Comparison of ENCODE assay signal across 11 mouse cellular contexts in genomic region chr17:42788686-42789453, GRCm38 (mm10). TPM values are rescaled to one million over a fixed set of nuclear protein-coding genes. Genes with fewer than 3 reads are reported as not detected.
DNase-seq lines count a peak whose midpoint lies in the region; ATAC-seq lines count a peak whose summit lies in the region.
"Had no signal": no experiment of that assay in that cellular context is flagged by ENCODE, and none has a peak within 500 bp of the region (broad histone marks: within the 10 kb centered on the region; RNA-seq: fewer than 3 reads in every experiment).

No protein-coding gene starts in this region.

- 0 out of 2 replicates have a peak, but pooled peaks cover 2% of the 10 kb centered on the region for H3K36me3 ChIP-seq in hindbrain, embryonic 15.5 days
- 0 out of 2 replicates have a peak, but pooled peaks cover 3% of the 10 kb centered on the region for H3K36me3 ChIP-seq in hindbrain, embryonic 12.5 days
- H3K36me3 ChIP-seq in lung, embryonic 15.5 days, result 0 out of 2 replicates have a peak, but pooled peaks cover 1% of the 10 kb centered on the region
- peaks cover 10% of the 10 kb centered on the region for H3K36me3 ChIP-seq in heart, embryonic 15.5 days

- H3K4me1 ChIP-seq in hindbrain, embryonic 15.5 days (replicated peaks), result no peaks in the 10 kb centered on the region
- H3K4me1 ChIP-seq in hindbrain, embryonic 12.5 days, result no peaks in the 10 kb centered on the region
- no peaks in the 10 kb centered on the region for H3K4me1 ChIP-seq in lung, embryonic 15.5 days
- peaks cover 17% of the 10 kb centered on the region for H3K4me1 ChIP-seq in heart, embryonic 15.5 days (replicated peaks)

- no peak overlapping the region for H3K4me3 ChIP-seq in hindbrain, embryonic 15.5 days
- H3K4me3 ChIP-seq in hindbrain, embryonic 12.5 days, result no peak overlapping the region
- H3K4me3 ChIP-seq in lung, embryonic 15.5 days, result no peak overlapping the region
- no peak overlapping the region for H3K4me3 ChIP-seq in heart, embryonic 15.5 days
- H3K4me3 ChIP-seq: myocyte had no signal

- WGBS in hindbrain, embryonic 15.5 days, result 89% methylated on average over 5 of the region's 5 CpGs
- 93% methylated on average over 5 of the region's 5 CpGs for WGBS in hindbrain, embryonic 12.5 days
- 67% methylated on average over 5 of the region's 5 CpGs for WGBS in lung, embryonic 15.5 days
- WGBS in heart, embryonic 15.5 days, result 66% methylated on average over 5 of the region's 5 CpGs

- ATAC-seq in hindbrain, embryonic 15.5 days (ENCODE audit: low FRiP score, low read depth), result peak; percentile 45; the same call in 1 of the 2 replicates
- ATAC-seq in hindbrain, embryonic 12.5 days (ENCODE audit: low FRiP score), result no peak
- peak; percentile 42; the same call in 1 of the 2 replicates for ATAC-seq in lung, embryonic 15.5 days (ENCODE audit: borderline replicate concordance, extremely low read depth, low FRiP score, low TSS enrichment)
- ATAC-seq in heart, embryonic 15.5 days (replicated peaks; ENCODE audit: insufficient number of reproducible peaks, insufficient read depth, low FRiP score, low read depth), result 0 out of 2 replicates have a peak, but pooled peaks have one; percentile 35

- H3K9ac ChIP-seq in hindbrain, embryonic 15.5 days, result no peak overlapping the region
- H3K9ac ChIP-seq in hindbrain, embryonic 12.5 days, result no peak overlapping the region
- H3K9ac ChIP-seq in lung, embryonic 15.5 days, result no peak overlapping the region
- H3K9ac ChIP-seq in heart, embryonic 15.5 days, result no peak overlapping the region

- no peak for DNase-seq in lung, adult 18-20 months
- DNase-seq in skeletal muscle tissue, adult 2 months (ENCODE audit: low read depth, low spot score), result peak; percentile 30
- no peak for DNase-seq in cerebellum, postnatal 14 days
- DNase-seq: cerebellum, postnatal 10 days; kidney, postnatal 14 days had no signal

- no peak overlapping the region for H3K27ac ChIP-seq in hindbrain, embryonic 15.5 days (replicated peaks)
- H3K27ac ChIP-seq in hindbrain, embryonic 12.5 days, result no peak overlapping the region
- no peak overlapping the region for H3K27ac ChIP-seq in lung, embryonic 15.5 days
- no peak overlapping the region for H3K27ac ChIP-seq in heart, embryonic 15.5 days

- no peaks in the 10 kb centered on the region for H3K27me3 ChIP-seq in hindbrain, embryonic 15.5 days
- H3K27me3 ChIP-seq in hindbrain, embryonic 12.5 days, result no peaks in the 10 kb centered on the region
- no peaks in the 10 kb centered on the region for H3K27me3 ChIP-seq in lung, embryonic 15.5 days
- H3K27me3 ChIP-seq in heart, embryonic 15.5 days, result no peaks in the 10 kb centered on the region

- H3K9me3 ChIP-seq in hindbrain, embryonic 15.5 days, result no peaks in the 10 kb centered on the region
- no peaks in the 10 kb centered on the region for H3K9me3 ChIP-seq in hindbrain, embryonic 12.5 days (replicated peaks)
- H3K9me3 ChIP-seq in lung, embryonic 15.5 days, result no peaks in the 10 kb centered on the region
- no peaks in the 10 kb centered on the region for H3K9me3 ChIP-seq in heart, embryonic 15.5 days (replicated peaks)

- no peak overlapping the region for H3K4me2 ChIP-seq in hindbrain, embryonic 15.5 days
- no peak overlapping the region for H3K4me2 ChIP-seq in hindbrain, embryonic 12.5 days (replicated peaks)
- no peak overlapping the region for H3K4me2 ChIP-seq in lung, embryonic 15.5 days
- no peak overlapping the region for H3K4me2 ChIP-seq in heart, embryonic 15.5 days

RNA-seq across cellular contexts. Expression of gene Adgrf2, which starts 46.9 kb away (rescaled TPM):
- polyA plus RNA-seq in hindbrain, embryonic 15.5 days (2015; fragmentation: Nextera tagmentation; extraction: Ambion mirVana), result 0.10 and 0.13 TPM in 2 replicates
- polyA plus RNA-seq in hindbrain, embryonic 12.5 days (2016; fragmentation: Nextera tagmentation; extraction: Ambion mirVana), result 0.10 TPM in 1 of 2 replicates, not detected in the other
- not detected in 2 replicates for polyA plus RNA-seq in lung, embryonic 15.5 days (2015; fragmentation: Nextera tagmentation; extraction: Ambion mirVana)
- polyA plus RNA-seq in heart, embryonic 15.5 days (2015; fragmentation: Nextera tagmentation; extraction: Ambion mirVana), result 0.05 and 0.08 TPM in 2 replicates
- polyA plus RNA-seq: liver, embryonic 16.5 days had no signal
